Mouse (Mus musculus) kidney, adult 11 months (tissue): ENCODE results near the gene Rprd2.

Experiments used
- DNase-seq: peaks from one replicate; pipeline ENCODE4 v3.0.0; 2022

Rprd2 gene

DNA sequence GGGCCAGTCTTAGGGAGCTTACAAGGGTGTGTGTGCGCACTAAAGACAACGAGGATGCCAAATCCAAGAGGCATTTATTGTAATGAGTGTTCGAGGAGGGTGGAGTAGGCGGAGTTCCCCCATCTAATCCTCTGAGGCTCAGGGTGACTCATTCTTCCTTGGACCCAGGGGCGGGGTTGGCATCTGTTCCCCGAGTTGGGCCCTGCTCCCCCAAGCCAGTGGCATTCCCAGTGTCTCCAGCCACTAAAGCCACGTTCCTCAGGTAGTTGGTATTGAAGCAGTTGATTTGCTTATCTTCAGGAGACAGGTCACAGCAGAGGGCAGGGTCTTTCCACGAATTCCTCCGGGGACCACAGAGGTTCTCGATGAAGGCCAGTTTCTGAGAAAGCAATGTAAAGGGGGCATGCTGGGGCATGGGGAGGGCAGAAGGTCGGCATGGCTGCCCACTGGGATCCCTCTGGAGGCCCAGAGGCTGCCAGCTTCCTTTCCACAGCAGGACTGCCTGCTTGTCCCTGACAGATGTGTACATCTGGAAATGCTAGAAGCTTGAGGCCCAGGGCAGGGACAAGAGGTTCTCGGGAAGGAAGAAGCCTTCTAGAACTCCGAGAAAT, 84.5 kb downstream of the Rprd2 start:
- no peak for DNase-seq

- peak; percentile 31 for DNase-seq
Measured at GRCm38 (mm10) chr3:95732744-95733521, 85.7 kb downstream of the Rprd2 start.

GRCm38 (mm10) chr3:95732297-95732696, 86.4 kb downstream of the Rprd2 start:
- no peak for DNase-seq

GRCm38 (mm10) chr3:95731802-95732201, 86.9 kb downstream of the Rprd2 start:
- DNase-seq, result no peak

- DNase-seq, result no peak
Measured at GRCm38 (mm10) chr3:95730431-95730830, 88.2 kb downstream of the Rprd2 start.

- DNase-seq, result no peak
Measured at GRCm38 (mm10) chr3:95728906-95729305, 89.8 kb downstream of the Rprd2 start.

GRCm38 (mm10) chr3:95726696-95727358, 91.8 kb downstream of the Rprd2 start:
- DNase-seq, result no peak

DNA sequence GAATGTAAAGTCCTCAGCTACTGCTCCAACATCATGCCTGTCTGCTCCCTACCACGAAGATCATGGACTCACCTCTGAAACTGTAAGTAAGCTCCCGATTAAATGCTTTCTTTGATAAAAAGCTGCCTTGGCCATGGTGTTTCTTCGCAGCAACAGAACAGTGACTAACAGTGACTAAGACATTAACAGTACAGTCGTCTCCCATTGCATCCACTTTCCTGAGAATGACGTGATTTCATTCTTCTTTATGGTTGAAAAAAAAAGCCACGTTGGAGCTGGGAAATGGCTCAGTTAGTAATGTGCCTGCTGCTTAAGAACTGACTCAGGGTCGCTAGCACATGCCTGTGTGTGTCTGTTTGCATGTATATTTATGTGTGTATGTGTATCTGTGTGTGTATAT, 92.8 kb downstream of the Rprd2 start:
- DNase-seq, result no peak

DNA sequence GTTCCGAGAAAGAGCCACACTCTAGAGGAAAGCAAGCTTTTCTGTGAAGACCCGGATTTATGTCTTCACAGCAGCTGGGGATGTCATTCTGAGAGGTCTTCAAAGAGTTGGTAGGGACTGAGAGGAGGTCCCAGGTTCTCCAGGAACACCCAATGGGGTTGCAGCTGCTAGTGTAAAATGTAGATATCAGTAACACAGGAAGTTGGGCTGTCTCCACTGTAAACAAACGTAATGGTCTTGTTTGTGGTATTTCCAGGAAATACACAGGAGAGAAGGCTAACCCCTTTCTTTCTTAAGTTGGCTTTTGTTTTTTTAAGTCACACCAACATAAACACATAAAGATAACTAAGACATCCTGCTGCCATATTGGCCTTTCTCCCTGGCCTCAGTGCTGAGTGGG, 96.3 kb downstream of the Rprd2 start:
- DNase-seq, result no peak

GRCm38 (mm10) chr3:95718153-95718552, 100.5 kb downstream of the Rprd2 start:
- DNase-seq, result no peak

- DNase-seq, result no peak
Measured at GRCm38 (mm10) chr3:95716075-95716474, 102.6 kb downstream of the Rprd2 start.
